Mouse (Mus musculus) erythroblast, embryonic 14.5 days (primary cell): Measurements from ENCODE around the gene Gm47995.

Source experiments
- GATA1 ChIP-seq: IDR thresholded peaks from 2 replicates; pipeline ENCODE4 v1.6.1; 2012; ENCODE audit warnings: low read length, inconsistent platforms, mixed read lengths
- TAL1 ChIP-seq: IDR thresholded peaks from 3 replicates; pipeline ENCODE4 v1.6.1; 2012; ENCODE audit warnings: low read length, inconsistent platforms, mixed read lengths

- TF ChIP-seq TAL1: no peak
- no peak for TF ChIP-seq GATA1
These were observed 39.3 kb upstream of the Gm47995 start for GRCm38 (mm10) chr1:151158857-151159510.
